Mouse (Mus musculus) lung, embryonic 16.5 days (tissue): ENCODE results near the gene Ralgapa2. TPM values are rescaled to one million over a fixed set of nuclear protein-coding genes. Genes with fewer than 3 reads are reported as not detected.

Source experiments
- ATAC-seq: fragments of 200-750 bp; cut with Nextera tagmentation; 2 replicates; pipeline ENCODE4 v1.8.0; 2017; ENCODE audit warnings: low read depth, mild to moderate bottlenecking, moderate library complexity
- H3K27ac ChIP-seq: fragments of 300-500 bp; sonication (generic); 2 replicates; pipeline ENCODE4 v1.5.1; 2014; ENCODE audit warnings: mild to moderate bottlenecking, control low read depth, low read length
- H3K27me3 ChIP-seq: fragments of 300-500 bp; sonication (generic); 2 replicates; pipeline ENCODE4 v1.6.1; 2014; ENCODE audit warnings: low read depth, low read length, mixed read lengths; ENCODE audit not compliant: control insufficient read depth, insufficient read depth
- H3K36me3 ChIP-seq: fragments of 300-500 bp; sonication (generic); 2 replicates; pipeline ENCODE4 v1.6.1; 2014; ENCODE audit warnings: low read length; ENCODE audit not compliant: control insufficient read depth, insufficient read depth
- H3K4me1 ChIP-seq: fragments of 300-500 bp; sonication (generic); replicated peaks from 2 replicates; pipeline ENCODE4 v1.6.1; 2014; ENCODE audit warnings: low read length, mixed read lengths; ENCODE audit not compliant: control insufficient read depth, insufficient read depth
- H3K4me2 ChIP-seq: fragments of 300-500 bp; sonication (generic); 2 replicates; pipeline ENCODE4 v1.6.1; 2014; ENCODE audit warnings: low read depth, low read length, control low read depth
- H3K4me3 ChIP-seq: fragments of 300-500 bp; sonication (generic); 2 replicates; pipeline ENCODE4 v1.5.1; 2014; ENCODE audit warnings: mild to moderate bottlenecking, low read length, control low read depth
- H3K9ac ChIP-seq: fragments of 300-500 bp; sonication (generic); 2 replicates; pipeline ENCODE4 v1.6.1; 2014; ENCODE audit warnings: low read length, control low read depth
- H3K9me3 ChIP-seq: fragments of 300-500 bp; sonication (generic); 2 replicates; pipeline ENCODE4 v1.6.1; 2016; ENCODE audit warnings: low read length; ENCODE audit not compliant: control insufficient read depth
- WGBS: fragments of 180-500 bp; shearing (Covaris S2); extraction: QIAGEN DNeasy Blood & Tissue Kit; methylation state at CpG from one replicate; pipeline ENCODE4 v1.1.7; 2014; 5-methylcytosine and 5-hydroxymethylcytosine counted together
- polyA plus RNA-seq: library from polyadenylated mRNA; unstranded; fragments of >200 nt; fragmentation: Nextera tagmentation; extraction: Ambion mirVana; gene quantifications from 2 replicates; pipeline ENCODE4 v1.2.1, GENCODE M21; 2015

The Ralgapa2 gene
- polyA plus RNA-seq, 1 experiment from 2014 or later: 8.4 TPM

- Histone ChIP-seq H3K36me3 (no peaks in the 10 kb centered on the region), H3K27me3 (no peaks in the 10 kb centered on the region), H3K4me1 (no peaks in the 10 kb centered on the region), H3K27ac (no peak overlapping the region), H3K9me3 (no peaks in the 10 kb centered on the region), H3K4me3 (no peak overlapping the region), H3K9ac (no peak overlapping the region), H3K4me2 (no peak overlapping the region)
- ATAC-seq: no peak
- 55% methylated on average over 14 of the region's 14 CpGs for WGBS
Observed at GRCm38 (mm10) chr2:146290871-146291637, 221.1 kb downstream of the Ralgapa2 start.

- Histone ChIP-seq H3K9ac (no peak overlapping the region), H3K27me3 (no peaks in the 10 kb centered on the region), H3K4me1 (no peaks in the 10 kb centered on the region), H3K4me3 (no peak overlapping the region), H3K27ac (no peak overlapping the region), H3K4me2 (no peak overlapping the region), H3K36me3 (no peaks in the 10 kb centered on the region), H3K9me3 (no peaks in the 10 kb centered on the region)
- 86% methylated on average over 6 of the region's 6 CpGs for WGBS
- no peak for ATAC-seq
Observed at GRCm38 (mm10) chr2:146290366-146290765, 221.8 kb downstream of the Ralgapa2 start.

GRCm38 (mm10) chr2:146289394-146289793 lies 222.8 kb downstream of the Ralgapa2 start:
- Histone ChIP-seq H3K9ac (no peak overlapping the region), H3K4me1 (no peaks in the 10 kb centered on the region), H3K9me3 (no peaks in the 10 kb centered on the region), H3K4me3 (no peak overlapping the region), H3K27ac (no peak overlapping the region), H3K36me3 (no peaks in the 10 kb centered on the region), H3K4me2 (no peak overlapping the region), H3K27me3 (no peaks in the 10 kb centered on the region)
- 75% methylated on average over 4 of the region's 4 CpGs for WGBS
- no peak for ATAC-seq

- no peaks in the 10 kb centered on the region for H3K27me3 ChIP-seq
- H3K9me3 ChIP-seq: no peaks in the 10 kb centered on the region
- no peak overlapping the region for H3K9ac ChIP-seq
- H3K4me2 ChIP-seq: no peak overlapping the region
- whole genome bisulfite sequencing: 86% methylated on average over 1 of the region's 1 CpGs
- no peak overlapping the region for H3K4me3 ChIP-seq
- H3K27ac ChIP-seq: no peak overlapping the region
- no peaks in the 10 kb centered on the region for H3K4me1 ChIP-seq
- H3K36me3 ChIP-seq: no peaks in the 10 kb centered on the region
- ATAC-seq: no peak
Observed at GRCm38 (mm10) chr2:146288326-146288725, 223.8 kb downstream of the Ralgapa2 start.

DNA sequence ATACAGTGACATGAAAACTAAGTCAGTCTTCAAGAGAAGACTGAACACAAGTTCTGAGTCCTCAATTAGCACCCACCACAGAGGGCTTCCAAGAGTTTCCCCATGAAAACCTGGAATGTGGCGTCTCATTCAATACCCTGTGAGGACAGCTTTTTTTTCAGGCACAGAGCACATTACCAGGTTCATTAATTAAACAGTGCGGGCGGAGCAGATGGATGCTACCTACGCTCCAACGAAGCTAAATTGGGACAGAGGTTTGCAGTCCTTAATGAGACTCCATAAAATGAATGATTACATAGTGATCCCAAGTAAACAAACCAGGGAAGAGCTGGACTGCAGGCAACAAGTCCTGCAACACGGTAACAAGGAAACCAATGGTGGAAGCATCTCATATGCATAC lies 224.6 kb downstream of the Ralgapa2 start:
- Histone ChIP-seq H3K27me3 (no peaks in the 10 kb centered on the region), H3K9ac (no peak overlapping the region), H3K9me3 (no peaks in the 10 kb centered on the region), H3K4me2 (no peak overlapping the region), H3K36me3 (no peaks in the 10 kb centered on the region), H3K27ac (no peak overlapping the region), H3K4me1 (no peaks in the 10 kb centered on the region), H3K4me3 (no peak overlapping the region)
- 89% methylated on average over 6 of the region's 6 CpGs for WGBS
- ATAC-seq: no peak

GRCm38 (mm10) chr2:146281346-146281745 lies 230.8 kb downstream of the Ralgapa2 start:
- Histone ChIP-seq H3K27me3 (no peaks in the 10 kb centered on the region), H3K27ac (no peak overlapping the region), H3K9me3 (no peaks in the 10 kb centered on the region), H3K4me1 (no peaks in the 10 kb centered on the region), H3K4me3 (no peak overlapping the region), H3K9ac (no peak overlapping the region), H3K4me2 (no peak overlapping the region), H3K36me3 (no peaks in the 10 kb centered on the region)
- 62% methylated on average over 6 of the region's 6 CpGs for WGBS
- ATAC-seq: no peak

DNA sequence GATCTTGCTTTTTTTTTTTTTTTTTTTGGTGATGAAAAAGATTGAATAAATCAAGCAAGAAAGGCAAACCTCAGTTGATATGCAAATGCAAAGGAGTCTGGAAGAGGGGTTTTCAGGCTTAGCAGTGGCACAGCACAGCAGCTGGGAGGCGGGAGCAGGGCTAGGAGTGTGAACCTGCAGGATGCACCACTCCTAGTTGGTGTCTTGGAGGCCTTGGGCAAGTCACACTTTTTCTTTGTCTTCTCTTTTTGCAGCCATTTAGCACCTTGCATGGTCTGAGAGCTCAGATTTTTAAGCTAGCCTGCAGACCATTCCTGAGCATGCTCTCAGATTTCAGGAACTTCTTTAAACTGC lies 231.2 kb downstream of the Ralgapa2 start:
- Histone ChIP-seq H3K27ac (no peak overlapping the region), H3K4me3 (no peak overlapping the region), H3K4me2 (no peak overlapping the region), H3K36me3 (no peaks in the 10 kb centered on the region), H3K9me3 (no peaks in the 10 kb centered on the region), H3K27me3 (no peaks in the 10 kb centered on the region), H3K9ac (no peak overlapping the region), H3K4me1 (no peaks in the 10 kb centered on the region)
- ATAC-seq: no peak
- 67% methylated on average over 1 of the region's 1 CpGs for WGBS

DNA sequence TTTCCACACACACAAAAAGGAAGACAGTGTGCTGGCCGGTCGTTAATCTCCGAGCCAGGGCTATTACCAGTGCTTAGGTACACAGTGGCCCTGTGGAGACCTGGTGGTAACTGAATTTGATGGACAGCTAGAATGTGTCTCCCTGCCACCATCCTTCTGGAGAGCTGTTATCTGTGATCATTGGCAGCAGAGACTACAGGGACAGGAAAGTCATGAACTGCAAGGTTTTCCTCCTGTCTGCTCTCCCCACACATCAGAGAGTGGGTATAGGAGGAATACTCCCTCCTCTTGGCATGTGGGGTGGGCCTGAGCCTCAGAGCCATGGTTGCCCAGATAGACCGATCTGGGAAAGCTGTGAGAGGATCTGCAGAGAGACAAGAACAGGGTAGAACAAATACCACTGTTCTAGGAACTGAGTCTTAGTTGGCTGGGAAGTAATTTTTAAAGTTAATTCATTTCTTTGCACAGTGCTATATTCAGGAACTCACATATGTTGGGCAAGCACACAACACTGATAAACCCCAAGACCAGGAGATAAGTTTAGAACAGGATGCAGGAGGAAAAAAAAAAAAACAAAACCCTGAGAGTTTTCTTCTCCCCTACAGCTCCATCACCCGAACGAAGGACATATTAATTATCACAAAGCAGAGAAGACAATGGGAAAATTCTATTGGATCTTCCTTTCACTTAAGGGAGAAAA lies 231.8 kb downstream of the Ralgapa2 start:
- Histone ChIP-seq H3K27me3 (no peaks in the 10 kb centered on the region), H3K4me2 (no peak overlapping the region), H3K9ac (no peak overlapping the region), H3K4me3 (no peak overlapping the region), H3K4me1 (no peaks in the 10 kb centered on the region), H3K9me3 (no peaks in the 10 kb centered on the region), H3K27ac (no peak overlapping the region), H3K36me3 (no peaks in the 10 kb centered on the region)
- WGBS: 57% methylated on average over 6 of the region's 6 CpGs
- ATAC-seq: no peak

DNA sequence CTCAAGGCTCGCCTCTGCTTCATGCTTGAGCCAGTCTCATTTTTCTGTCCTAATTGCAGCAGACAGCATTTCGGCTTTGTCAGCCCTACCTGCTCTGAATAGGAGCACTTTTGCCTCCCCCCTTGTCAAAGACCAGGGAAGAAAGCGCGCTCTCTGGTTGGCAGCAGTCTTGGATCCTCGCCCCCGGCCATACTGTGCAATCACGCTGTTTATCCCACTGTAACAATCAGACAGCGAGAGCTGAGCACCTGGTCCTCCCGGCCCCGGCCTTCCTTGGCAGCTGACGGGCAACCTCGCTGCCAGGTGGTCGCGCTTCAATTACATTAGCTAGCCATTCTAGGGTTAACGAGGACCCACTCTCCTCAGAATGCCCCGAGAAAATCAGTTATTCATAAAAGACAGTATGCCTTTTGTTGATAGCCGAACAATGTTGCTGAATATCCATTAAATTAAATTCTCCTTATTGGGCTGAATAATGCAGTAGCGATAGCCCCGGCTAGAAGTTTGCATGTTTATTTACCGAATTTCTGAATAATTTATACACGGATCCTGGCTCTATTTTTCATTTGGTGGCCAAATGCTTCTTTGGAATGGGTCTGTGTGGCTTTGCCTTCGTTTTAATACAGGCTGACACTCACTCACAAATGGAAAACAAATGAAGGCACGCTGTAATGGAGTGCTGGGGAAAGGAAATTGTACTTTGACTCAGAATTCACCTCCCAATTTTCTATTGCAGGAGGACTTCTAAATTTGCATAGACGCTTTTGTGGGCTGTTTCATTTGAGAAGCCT lies 232.5 kb downstream of the Ralgapa2 start:
- Histone ChIP-seq H3K27me3 (no peaks in the 10 kb centered on the region), H3K4me3 (no peak overlapping the region), H3K27ac (no peak overlapping the region), H3K9ac (no peak overlapping the region), H3K36me3 (no peaks in the 10 kb centered on the region), H3K4me1 (no peaks in the 10 kb centered on the region), H3K4me2 (no peak overlapping the region), H3K9me3 (no peaks in the 10 kb centered on the region)
- no peak for ATAC-seq
- WGBS: 71% methylated on average over 24 of the region's 24 CpGs
